Mouse (Mus musculus): ENCODE results near the gene Wdr63. TPM values are rescaled to one million over a fixed set of nuclear protein-coding genes. Genes with fewer than 3 reads are reported as not detected.
"Not testable (repeated sequence)": the region's sequence is repeated elsewhere in the genome, so short reads cannot be mapped to it uniquely, and the experiment has no call there.

Wdr63 gene
- total RNA-seq, 2 experiments from 2014 or later: 0.26 TPM; not detected in 1

DNA sequence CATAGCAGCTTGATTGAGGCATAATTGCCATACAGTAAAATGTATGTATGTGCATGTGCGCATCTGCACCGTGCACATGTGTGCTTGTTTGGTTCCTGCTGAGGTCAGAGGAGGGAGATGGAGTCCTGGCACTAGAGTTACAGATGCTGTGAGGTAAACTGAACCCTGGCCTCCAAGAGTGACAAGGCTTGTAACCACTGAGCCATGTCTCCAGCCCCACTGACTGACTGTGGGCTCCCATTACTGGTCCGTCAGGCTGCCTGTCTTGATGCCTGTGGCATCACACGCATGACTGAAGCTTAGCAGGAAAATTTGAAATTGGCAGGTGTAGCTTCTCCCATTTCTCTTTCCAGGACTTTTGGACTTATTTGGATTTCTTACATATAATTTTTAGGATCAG lies 97.2 kb downstream of the Wdr63 start:
- no peak for DNase-seq

DNA sequence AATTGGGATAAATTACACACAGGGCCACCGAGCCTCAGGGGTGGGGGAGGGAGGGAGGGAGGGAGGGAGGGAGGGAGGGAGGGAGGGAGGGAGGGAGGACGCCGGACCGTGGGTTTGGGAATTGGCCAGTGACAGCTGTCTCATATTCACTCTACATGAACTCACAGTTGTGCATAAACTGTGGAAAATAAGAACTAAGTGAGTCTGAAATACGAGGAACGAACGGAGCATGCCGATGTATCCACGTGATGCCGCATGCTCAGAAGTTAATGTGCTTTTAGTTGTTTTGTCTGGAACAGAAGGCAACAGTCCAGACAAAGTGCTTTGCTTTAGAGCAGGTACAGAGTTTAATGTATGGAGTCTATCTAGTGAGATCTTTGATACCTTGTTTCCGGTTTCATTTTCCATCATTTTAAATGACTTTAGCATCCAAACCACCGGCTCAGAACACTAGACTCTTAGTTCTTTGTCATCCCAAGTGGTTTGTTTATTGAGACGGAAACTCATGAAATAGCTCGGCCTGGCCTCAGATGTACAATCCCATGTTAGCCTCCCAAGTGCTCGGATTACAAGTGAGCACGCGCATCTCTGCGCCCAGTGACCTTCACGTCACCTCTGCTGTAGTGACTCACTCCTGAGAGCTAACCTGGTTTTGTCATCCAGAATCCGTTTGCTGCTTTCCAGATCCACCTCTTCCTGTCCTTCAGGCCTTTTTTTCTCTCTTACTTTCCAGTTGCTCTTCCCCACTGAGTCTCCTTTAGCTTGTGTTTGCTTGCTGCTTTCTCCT lies 97.9 kb downstream of the Wdr63 start:
- peak; percentile 61 to 69 for DNase-seq

DNA sequence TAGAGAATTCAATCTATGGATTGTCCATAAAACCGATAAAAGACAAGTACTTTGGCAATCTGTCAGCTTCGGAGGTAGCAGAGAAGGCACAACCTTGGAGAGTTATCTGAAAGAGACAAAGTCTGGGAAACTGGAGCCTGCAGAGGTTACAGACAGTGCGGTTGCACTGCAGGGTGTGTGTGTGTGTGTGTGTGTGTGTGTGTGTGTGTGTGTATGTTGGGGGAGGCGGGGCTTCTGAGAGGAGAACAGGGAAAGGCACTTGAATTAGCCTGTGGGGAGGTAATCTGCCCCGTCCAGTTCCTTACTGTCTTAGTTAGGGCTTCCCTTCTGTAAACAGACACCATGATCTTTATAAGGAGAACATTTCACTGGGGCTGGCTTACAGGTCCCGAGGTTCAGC lies 100.1 kb downstream of the Wdr63 start:
- DNase-seq: no peak

DNA sequence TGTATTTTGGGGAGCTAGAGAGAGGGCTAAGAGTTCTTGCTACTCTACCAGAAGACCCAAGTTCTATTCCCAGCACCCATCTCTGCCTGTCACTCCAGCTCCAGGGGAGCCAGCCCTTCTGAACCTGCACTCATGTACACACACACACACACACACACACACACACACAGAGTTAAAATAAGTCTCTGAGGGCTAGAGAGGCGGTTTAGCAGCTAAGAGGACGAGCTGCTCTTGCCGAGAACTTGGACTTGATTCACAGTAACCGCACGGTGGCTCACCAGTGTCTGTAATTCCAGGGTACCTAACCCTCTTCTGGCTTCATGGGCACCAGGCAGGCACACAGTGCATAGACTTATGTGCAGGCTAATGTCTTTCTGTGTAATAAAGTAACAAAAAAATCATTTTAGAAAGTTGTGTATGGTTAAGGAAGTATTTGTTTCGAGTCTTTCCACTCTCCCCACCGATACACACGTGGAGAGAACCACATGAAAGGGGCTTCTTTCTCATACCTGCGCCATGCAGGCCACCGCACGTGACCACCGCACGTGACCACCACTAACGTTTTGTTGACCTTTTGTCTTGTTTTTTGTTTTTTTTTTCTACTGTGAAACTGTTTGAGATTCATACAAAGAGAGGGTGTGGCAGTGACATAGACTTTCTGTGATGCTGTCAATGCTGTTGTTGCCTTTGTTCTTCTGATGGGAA lies 103.4 kb downstream of the Wdr63 start:
- DNase-seq: no peak

DNA sequence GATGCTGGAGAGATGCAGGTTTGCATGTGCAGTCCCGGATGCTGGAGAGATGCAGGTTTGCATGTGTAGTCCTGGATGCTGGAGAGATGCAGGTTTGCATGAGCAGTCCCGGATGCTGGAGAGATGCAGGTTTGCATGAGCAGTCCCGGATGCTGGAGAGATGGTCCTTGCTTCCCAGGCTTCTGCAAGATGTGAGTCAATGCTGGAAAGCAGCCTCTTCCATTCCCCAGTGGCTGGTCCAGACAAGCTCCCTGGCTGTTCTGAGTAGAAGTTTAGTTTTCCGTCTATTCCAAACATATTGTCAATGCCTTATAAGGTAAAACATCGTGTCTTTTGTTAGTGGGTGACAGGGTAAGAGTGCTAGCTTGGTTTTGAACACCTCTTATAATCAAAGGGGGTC lies 111.4 kb downstream of the Wdr63 start:
- not testable (repeated sequence) for DNase-seq

DNA sequence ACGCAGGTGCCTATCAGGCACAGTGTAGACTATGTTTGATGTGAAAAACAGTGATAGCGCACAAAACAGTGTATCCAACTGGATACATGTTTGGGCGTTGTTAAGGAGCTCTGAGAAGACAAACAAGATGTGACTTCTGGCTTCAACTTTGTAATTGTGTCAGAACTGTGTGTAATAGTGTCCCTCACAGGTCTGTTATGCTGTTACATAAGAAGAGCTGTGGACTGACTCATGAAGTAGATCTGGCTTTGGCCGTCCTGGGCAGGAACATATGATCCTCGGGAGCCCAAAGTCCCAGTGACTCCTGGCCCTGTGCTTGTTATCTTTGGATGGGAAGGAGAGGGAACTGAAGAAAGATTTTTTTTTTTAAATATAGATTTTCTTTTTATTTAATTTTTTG lies 112.4 kb downstream of the Wdr63 start:
- peak in 1 of 2 experiments; percentile 25 for DNase-seq

DNA sequence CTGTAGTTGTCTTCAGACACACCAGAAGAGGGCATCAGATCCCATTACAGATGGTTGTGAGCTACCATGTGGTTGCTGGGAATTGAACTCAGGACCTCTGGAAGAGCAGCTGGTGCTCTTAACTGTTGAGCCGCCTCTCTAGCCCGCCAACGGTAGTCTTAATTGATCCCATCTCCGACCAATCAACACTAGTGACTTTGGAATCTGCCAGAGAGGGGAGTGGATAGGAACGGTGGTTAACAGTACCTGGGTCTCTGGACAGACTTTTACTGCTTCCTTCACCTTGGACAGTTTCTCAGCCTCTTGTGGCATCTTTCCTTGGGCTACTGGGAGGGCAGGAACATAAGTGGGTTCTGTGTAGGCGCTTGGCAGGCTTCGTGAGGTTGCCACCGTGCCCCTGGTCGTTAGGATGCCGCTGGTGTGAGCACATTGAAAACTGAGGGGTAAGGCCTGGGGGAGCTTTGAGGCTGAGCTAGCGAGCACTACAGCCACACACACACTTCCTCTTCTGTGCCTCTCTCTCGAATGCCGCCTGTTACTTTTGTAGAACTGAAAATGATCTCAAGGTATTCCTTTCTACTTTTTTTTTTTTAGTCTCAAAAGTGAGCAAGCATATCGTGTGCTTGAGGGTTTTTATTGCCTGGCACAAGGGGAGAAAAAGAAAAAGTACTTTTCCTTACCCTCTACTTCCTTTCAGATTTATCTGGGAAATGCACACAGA lies 114.3 kb downstream of the Wdr63 start:
- no peak for DNase-seq

DNA sequence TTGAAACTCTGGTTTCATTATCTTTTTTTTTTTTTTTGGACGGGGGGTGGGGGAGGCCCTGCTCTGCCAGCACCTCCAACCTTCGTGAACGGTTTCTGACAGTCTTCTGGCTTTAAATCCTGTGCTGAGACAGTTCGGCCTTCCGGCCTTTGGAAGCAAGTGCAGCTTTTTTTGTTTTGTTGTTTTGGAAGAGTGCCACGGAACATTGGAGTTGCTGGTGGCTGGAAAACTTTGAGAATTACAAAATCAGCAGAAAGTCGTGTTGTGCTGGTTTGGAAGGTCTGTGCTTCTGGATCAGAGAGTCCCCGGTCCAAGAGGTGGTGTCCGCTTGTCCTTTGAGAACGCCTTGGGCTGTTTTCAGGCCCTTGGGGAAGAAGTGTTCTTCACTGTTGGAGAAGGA lies 115.1 kb downstream of the Wdr63 start:
- DNase-seq: peak; percentile 51 to 68

DNA sequence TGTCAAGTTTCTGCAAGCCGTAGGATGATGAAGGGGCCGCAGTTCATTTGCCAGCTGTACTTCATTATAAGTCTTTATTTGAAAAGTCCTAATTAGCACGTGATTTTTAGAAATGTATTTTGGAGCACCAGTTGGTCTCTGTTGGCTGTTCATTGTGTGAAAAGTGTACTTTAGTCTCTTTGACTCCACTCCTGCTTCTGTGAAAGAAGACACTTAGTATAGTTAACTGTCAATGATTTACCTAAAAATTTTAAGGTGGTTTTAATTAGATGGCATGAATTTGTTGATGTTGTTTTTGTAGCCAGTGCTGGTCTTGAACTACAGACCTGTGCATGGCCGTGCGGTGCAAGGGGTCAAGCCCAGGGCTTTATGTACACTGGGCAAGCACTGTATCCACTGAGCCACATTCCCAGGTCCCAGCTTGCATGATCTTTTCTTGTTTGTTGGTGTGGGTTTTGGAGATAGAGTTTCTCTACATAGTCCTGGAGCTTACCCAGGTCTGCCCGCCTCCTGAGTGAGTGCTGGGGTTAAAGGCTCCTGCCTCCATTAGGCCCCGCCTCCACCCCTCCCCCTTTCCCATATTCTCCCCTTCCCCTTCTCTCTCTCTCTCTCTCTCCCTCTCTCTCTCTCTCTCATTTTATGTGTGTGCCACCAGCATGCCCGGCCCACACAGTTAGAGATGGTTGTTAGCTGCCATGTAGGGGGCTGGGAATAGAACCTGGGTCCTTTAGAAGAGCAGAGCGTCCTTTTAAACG lies 115.8 kb downstream of the Wdr63 start:
- DNase-seq: no peak

DNA sequence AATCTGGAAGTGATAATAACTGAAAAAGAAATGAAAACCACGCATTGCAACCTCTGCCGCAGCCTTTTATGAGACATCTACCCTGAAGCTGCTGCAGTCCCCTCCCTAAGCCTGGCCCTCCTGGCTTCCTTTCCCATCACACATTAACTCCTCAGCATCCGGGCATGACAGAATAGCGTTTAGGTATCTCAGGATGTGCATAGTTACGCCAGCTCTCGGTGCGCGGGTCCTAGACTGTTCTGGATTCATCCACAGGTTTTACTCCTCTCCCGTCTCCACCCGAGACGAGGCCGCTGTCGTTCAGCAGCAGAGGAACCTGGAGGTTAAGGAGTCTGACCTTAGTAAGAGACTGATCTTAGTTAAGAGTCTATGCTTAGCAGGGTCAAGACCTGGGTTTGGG lies 116.8 kb downstream of the Wdr63 start:
- no peak for DNase-seq

Other genes starting within 250 kb of the Wdr63 start
- 10 to 100 TPM; 26.5 to 27.9 TPM for gene Bcl10, start 185.3 kb downstream of the Wdr63 start, total RNA-seq (2021)
- gene 2410004B18Rik, start 170.1 kb downstream of the Wdr63 start, total RNA-seq (2021): 10 to 100 TPM; 22.3 to 22.8 TPM
- 1 to 10 TPM; 6.0 to 7.7 TPM for gene Syde2, start 120.3 kb downstream of the Wdr63 start, total RNA-seq (2021)
- not detected for gene Mcoln3, start 9.3 kb upstream of the Wdr63 start, total RNA-seq (2021)
- not detected for gene Mcoln2, start 41.7 kb upstream of the Wdr63 start, total RNA-seq (2021)
- under 1 TPM; 0.30 to 0.33 TPM for gene Lpar3, start 112.8 kb upstream of the Wdr63 start, total RNA-seq (2021)

Measured in adrenal gland, postnatal 36 days (tissue).